Mouse (Mus musculus) heart, adult 8-10 months (tissue): Measurements from ENCODE around the gene Ajm1. TPM values are rescaled to one million over a fixed set of nuclear protein-coding genes. Genes with fewer than 3 reads are reported as not detected.

Experiments used
- DNase-seq: peaks from one replicate; pipeline ENCODE4 v3.0.0; 2022; ENCODE audit warnings: low spot score
- total RNA-seq, 4 experiments: library from RNA; stranded (reverse); gene quantifications; 2 replicates each; pipeline ENCODE4 v1.2.4; 2022

Ajm1 gene
- total RNA-seq, 4 experiments from 2014 or later: 0.09 to 0.38 (median 0.25) TPM

DNA sequence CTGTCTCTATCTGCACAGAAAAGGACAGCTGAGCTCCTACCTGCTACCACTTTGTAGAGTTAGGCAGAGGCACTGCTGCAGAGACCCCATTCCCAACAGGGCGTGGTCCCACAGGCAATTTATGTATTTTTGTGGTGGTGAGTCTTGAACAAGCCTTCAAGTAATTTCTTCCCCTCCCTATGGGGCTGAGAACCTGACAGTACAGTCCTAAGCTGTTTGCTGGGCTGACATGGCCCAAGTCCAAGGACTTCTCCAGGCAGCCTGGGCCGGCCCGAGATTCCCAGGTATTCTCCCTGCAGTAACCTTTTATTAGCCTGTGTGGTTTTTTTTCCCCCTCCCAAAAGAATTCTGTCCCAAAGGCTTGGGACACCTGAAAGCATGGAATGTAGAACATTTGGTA is 2.6 kb upstream of the Ajm1 start:
- no peak for DNase-seq

DNA sequence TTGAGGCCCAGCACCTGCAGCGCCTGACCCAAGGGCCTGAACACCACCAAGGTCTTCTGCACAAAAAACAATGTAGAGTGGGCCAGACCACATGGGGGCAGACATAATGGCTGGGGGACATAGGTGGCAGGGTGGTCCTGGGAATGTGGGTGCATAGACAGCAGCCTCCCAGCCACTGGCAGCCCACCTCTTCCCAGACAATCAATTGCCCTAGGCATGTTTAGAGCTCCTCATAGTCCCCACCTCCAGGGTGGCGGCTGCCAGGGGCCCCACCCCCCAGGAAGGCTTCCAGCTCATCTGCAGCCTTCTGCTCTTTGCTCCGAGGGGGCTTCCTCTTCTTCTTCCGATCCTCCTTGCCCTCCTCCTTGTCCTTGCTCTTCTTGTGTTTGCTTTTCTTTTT is 2.0 kb upstream of the Ajm1 start:
- no peak for DNase-seq

DNA sequence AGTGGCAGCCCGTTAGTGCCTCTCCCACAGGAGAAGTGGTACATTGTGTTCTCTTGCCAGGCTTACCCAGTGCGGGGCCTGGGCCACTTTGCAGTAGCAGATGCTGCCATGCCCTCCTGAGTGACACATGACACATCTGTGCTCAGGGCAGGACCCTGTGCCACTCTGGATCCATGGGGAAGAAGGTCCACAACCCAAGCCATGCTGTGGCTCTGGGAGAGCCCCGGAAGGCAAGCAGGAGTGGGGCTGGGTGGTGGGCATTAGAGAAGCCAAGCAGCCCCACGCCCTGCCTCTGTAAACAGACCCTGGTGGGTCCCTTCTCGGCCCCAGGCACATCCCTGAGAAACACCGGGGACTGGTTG is 1.5 kb upstream of the Ajm1 start:
- no peak for DNase-seq

DNA sequence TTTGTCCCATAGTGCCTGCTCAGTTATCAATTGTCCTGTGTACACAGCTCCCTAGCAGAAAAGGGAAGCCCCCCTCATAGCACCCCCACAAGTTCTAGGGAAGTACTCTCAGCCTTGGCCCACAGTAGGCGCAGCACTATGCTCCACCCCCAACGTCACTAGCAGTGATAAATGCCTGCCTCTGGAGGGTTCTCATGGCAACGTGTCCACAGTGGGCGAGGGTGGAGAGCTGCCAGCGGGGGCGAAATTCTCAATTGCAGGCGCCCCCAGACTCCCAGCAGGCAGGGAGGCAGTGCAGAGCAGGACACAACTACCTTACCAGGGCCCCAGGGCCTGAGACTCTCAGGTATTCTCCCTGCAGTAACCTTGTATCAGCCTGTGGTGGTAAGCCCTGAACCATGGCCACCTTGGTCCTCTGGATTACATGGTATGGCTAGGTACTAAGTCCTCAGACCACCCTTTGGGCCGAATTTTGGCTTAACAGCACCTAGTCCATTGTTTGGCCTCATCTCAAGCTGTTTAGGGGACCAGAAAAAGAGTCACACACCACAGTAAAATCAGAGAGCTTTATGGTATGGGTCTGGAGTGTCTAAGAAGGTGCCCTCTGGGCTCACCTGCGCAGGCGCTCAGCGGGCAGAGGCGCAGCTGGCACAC is 1.0 kb upstream of the Ajm1 start:
- DNase-seq: no peak

DNA sequence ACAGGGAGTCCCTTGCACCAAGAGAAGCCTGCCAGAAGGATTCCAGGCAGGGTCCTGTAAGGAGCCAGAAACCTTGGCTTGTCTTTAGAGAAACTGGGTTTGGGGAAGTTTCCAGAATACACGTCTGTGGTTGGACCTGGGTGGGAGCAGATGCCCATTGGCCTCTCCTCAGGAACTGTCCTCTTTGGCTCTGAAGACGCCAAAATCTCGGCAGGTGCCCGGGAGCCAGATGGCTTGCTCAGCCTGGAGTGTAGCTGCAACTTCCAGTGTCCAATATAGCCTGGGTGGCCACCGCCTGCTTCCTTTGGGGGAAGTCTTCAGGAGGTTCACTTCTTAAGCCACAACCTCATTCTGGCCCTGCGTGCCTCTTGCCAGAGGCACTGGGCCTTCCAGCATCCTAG is 344 bp upstream of the Ajm1 start:
- DNase-seq: no peak

DNA sequence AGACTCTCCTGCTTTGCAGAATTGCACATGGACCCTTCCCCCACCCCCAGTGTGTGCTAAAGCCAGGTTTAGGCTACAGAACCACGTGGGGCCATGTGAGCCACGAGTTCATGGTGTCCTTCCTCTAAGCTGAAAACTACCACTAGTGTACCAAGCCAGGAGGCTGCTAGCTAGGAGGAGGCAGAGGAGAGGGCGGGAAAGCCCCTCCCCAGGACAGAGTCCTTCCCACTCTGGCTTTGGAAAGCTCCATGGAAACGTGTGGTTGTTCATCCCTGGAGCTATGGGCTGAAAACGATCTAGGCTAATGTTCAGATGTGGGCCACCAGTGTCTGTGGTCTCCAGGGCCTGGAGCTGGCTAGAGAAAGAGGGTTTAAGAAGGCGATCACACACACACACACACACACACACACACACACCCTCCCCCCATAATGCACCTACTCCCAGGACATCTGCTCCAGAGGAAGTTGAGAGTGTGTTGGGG is 896 bp downstream of the Ajm1 start:
- no peak for DNase-seq

DNA sequence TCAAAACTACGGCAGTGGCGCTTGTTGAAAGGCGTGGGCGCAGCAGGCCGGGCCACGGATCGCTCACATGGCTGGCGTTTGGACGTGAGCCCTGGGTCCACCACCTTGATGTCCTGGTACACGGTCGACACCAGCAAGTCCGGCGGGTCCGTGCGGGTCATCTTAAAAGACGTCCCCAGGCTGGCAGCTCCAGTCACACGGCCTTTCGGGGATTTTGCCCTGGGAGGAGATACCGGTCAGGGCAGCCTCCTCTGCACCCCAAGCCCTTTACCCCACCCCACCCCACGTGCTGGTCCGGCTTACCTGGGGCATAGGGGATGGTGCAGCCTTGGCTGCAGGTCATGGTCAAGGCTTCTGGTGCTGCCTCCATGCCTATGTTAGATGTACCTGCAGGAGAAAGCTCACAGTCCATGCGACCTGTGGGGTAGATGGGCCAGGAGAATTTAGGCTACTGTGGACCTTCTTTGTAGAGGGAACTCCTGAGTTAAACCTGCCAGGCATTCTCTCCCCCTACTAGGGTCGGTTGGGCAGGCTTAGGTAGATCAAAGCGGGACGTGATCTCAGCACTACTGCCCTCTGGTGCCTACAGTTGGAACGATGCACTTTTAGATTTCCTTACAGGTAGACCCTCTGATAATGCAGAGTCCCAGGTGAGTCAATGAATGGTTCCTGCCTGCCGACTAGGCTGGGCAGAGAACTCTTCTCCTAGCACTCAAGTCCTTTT is 1.7 kb downstream of the Ajm1 start:
- no peak for DNase-seq

DNA sequence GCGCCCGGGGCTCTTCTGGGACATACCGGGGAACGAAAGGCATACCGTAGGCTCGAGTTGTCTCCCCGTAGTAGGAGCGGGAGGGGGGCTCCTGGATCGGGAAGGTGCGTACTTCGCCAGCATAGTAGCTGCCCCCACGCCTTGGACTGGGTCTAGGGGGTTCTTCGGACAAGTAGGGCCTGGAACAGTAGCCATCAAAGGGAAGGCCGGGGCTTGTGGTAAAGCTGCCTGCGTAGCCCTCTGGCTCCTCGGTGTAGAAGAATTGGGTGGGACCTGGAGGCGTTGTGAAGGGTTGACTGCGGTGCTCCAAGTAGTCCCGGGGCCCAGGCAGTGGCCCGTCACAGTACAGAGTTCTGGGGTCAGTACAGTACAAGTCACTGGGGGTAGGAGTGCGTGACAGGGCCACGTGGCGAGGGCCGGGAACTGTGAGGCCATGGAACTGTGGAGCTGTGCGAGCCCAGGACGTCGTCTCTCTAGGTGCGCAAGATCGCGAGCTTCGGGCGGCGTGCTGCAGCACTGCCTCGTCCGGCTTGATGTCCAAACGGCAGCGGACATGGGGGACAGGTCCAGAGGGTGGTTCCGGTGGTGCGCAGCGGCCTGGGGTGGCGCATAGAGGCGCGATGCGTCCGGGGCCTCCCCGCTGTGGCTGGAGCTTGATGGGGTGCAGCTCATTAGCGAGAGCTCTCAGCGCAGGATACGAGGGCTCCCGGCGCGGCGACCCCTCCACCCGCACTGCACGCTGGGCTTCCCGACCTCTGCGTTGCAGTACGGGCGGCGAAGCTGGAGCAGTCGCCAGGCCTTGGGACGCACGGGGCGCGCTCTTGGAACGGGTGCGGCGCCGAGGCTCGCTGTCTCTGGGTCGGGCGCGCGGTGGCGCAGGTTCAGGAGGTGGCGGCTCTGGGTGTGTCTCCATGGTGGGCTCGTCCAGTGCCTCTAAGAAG is 2.5 kb downstream of the Ajm1 start:
- no peak for DNase-seq

DNA sequence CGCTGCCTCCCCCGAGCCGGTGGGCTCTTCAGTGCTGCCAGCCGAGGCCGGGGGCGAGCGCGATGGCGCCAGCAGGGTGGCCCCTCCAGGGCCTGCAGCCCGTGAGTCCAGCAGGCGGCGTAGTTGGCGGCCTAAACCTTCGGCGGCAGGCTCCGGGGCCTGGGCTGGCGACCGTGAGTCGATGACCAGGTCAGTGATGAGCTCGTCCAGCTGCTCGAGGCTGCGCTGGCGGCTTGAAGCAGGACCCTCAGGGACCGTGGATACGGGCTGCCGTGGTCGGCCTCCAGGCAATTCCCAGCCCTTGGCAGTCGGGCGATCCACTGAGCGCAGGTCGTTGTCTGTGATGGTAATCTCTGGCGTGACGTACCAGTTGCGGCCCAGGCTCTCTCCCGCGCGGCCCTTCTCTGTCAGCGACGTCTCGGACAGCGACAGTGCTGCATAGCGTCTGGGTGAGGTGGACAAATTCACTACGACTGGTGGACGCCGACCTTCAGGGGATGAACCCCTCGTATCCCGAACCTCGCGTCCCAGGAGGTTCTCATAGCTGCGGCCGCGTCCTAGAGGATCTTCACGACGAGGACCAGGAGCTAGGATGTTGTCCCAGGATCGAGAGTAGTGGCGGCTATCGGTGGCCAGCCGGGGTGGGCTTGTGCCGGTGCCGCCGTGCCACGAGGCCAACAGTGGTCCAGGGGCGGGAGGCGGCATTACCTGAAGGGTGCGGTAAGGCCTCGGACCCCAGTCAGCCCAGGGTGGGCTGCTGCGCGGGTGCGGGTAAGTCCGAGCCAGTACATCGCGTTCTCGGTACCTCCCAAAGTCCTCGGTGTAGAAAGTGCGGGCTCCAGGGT is 3.4 kb downstream of the Ajm1 start:
- no peak for DNase-seq

DNA sequence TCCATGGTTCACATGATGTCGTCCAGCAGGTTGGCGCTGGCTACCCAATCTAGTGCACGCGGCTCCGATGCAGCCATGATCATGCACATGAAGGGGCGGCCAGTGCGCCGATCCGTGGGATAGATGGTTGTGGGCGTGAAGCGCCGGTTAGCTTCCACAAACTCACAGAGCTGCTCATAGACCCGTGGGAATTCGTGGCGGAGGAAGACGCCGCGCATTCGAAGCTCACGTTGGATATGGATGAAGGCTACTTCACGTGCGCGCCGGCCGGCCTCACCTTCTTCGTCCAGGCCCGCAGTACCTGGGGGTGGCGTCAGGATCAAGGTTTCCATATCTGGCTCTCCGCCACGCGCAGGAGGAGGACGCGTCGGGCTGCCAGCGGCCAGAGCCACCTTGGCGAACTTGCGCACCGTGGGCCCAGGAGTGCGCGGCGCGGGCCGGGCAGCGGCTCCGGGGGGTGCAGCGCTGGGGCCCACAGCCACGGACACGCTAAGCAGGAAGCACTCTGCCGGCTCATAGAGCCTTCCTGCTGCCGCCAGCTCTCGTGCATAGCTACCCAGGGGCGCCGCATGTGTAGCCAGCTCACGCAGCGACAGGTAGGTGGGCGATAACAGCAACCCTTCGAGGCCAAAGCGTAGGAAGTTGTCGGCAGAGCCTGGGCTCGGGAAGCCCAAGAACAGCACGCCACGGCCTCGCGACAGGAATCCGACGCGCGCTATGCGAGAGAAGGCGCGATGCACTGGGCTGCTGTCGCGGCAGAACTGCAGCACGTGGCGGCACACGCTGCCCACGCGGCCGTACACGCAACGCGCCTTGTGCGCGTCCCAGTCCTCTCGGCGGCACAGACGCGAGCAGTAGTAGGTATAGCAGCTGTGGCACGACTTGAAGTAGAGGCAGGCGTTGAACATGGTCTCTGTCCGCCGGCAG is 4.3 kb downstream of the Ajm1 start:
- no peak for DNase-seq

DNA sequence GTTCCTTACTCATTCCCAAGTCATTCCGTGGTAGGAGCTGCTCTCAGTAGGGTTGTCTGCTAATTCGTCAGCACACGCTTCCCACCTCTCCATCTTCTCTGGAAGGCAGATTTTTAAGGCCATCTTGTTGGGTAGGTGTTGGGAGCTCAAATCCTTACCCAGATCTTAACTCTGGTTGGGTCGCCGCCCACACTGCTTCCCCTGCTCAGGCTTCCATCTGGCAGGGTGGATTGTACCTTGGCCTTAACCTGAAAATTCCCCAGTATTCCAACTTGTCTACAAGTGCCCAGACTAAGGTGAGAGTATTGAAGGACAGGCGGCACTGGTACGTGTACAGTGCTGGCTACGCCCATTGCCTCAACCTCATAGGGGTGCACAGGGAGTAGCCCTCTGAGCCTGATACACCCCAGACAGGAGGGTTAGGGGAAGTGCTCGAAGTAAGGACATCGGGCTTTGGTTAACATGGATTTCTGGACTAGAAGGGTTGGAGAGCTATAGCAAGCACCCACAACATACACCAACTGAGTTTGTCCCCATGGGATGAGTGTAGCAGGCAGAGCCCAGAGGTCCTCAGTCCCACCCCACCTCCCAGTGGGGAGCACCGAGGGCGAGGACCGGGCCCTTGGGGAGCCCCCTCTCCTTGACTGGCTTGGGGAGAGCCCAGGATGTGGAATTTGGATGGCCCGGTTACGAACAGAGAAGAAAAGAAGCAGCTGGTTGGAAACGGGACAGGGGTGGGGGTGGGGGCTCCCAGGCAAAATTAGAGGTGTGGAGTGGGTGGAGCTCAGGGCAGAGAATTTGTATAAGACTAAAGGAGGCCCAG is 5.3 kb downstream of the Ajm1 start:
- DNase-seq: no peak

DNA sequence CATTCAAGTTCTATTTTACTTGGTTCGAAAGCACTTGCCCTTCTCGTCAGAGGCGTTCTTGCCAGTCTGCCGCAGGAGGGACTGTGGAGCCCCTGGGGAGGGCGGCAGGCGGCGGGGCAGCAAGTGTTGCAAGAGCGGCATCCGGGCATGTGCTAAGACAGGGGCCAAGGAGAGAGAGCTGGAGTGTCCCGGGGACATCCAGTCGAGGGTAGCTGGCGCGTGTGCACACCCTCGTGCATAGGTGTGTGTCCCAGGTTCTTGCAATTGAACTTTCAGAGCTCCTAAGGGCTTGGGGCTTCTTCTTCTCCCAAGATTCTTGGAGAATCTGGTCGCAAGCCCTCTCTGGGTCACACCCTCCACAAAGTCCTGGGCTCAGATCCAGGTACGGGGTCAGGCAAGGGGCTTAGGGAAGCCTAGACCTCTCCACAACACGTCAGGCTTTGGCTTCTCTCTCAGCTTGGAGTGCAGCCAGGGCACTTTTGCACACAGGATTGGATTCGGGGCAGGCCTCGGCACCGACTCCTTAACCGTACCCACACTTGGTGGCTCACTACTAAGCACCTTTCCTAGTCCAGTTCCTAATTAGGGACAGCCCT is 6.0 kb downstream of the Ajm1 start:
- no peak for DNase-seq

DNA sequence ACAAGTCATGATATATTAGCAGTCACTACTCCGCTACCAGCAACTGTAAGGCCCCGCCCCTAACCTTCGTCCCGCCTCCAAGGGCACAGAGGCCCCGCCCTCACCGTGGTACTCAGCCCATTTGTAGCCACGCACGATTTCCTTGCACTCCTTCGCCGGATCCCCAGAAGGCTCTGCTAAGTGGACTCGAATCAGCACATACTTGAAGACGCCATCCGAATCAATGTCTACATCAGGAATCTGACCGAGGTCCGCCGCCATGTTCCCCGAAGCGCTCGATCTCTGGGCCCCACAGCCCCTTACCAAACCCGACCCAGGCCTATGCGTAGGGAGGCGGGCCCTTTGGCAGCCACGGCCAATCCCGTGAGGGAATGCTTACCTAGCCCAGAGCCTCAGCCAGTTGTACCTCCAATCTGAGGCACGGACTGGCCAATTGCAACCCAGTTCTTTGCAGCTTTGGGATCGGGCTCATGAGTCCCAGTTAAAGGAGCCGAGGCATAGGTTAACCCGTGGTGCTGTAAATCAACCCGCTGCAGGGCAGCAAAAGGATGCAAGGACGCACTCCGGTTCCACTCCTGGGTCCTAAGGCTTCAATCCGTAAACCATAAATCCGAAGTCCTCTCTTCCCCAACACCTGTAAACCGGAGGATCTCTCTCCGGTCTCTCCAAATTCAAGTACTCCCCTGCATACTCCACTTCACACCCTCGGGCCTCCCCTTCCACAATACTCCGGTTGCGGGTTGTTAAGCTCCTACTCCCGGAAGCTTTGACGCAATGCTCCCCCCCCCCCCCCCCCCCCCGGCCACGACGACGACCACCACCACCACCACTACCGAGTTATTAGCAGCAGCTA is 6.8 kb downstream of the Ajm1 start, which contains the start of the genes Mamdc4 and Phpt1:
TSS of gene Mamdc4 (minus strand) at position 267 of the 853 bp plus-strand sequence.
TSS of gene Phpt1 (minus strand) at position 646 of the 853 bp plus-strand sequence.
- DNase-seq: peak; percentile 98

DNA sequence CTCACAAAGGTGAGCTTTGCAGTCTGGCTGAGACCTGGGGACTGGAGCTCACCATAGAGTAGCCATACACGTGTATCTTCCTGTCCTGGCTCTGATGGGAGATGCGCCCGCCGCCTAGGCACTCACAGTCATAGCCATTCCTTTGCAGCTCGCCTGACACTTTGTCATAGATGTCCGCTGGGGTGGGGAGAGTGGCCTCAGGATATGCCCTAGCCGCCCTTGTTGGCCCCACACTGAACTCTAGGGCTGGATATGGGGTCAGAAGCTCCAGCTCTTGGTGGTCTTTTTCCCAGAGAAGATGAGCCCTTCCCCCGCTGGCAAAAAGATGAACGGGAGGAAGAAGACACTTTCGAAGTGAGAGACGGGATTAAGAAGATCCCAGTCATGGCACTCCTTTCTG is 7.4 kb downstream of the Ajm1 start:
- no peak for DNase-seq

DNA sequence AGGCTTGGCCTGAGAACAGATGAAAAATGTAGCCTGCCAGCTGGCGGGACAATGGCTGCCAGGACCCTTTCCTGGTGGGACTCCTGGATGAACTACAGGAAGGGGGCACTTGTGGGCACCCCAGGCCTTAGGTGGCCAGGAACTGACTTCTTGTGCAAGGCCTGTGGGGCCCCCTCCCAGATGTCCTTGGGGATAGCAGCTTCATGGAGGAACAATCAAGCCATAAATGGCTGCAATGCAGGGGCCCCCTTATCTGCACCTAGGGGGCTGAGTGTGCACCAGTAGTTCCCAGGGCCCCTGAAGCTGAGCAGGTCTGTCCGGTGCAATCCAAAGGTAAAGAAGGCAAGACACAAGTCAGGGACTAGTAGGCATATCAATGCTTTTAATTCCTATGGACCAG is 8.5 kb downstream of the Ajm1 start:
- no peak for DNase-seq

DNA sequence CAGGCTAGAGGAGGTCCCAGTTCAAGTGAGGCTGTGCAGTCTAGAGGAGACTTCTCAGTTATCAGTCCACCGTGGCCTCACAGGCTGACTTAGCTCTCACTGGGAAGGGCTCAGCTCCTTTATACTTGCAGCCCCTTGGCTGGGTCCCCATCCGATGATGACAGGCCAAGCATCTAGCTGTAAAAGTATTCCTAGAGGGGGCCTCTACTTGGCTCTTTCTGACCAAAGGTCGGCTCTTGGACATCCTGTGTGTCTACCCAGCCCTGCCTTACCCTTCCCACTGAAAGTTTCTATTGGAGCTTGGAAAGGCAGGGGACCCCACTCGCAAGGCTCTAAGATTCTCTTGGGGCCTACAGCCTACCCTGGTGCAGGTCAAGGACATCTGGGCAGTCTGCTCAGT is 10.3 kb downstream of the Ajm1 start:
- no peak for DNase-seq

DNA sequence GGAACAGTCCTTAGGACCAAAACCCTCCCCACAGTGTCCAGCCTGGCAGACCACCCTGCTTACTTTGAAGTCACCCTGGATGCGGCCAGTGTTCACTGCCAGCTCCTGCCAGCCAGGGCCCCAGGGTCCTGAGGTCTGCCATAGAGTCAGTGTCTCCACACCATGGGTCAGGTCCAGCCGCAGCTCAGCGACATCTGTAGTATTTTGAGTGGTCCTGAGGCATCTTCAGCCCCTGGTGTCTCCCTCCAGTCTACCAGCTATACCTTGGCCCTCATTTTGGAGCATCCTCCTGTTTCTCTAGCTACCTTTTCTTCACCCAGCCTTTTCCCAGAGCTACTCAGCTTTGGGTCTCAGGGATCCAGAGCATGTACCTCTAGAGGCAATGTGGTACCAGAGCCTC is 12.2 kb downstream of the Ajm1 start:
- DNase-seq: no peak

DNA sequence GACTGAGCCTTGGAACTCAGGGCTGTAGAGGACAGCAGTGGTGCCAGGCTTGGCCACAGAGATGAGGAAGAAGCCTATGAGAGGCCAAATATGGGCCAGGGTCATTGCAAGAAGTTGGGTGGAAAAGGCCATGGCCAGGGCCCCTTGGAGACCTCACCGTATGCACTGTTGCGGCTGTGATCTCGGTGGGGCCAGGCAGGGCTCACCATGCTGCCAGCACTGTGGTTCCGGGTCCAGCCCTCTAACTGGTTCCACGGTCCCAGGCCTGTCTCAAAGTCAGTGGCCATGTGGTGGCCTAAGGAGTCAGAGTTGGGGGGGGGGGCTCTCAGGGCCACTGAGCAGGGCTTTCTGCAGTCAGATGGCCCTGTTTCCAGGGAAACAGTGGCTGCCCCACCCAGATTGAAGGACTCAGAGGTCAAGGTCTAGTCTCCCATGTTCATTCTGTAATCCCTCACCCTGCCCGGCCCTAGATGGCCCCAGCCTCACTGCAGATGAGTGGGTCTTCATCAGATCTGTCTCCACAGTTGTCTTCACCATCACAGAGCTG is 13.0 kb downstream of the Ajm1 start:
- no peak for DNase-seq
